Mouse (Mus musculus): ENCODE measurements around the gene Lta. TPM values are rescaled to one million over a fixed set of nuclear protein-coding genes. Genes with fewer than 3 reads are reported as not detected.

Gene Lta
- polyA plus RNA-seq, 1 experiment from 2014 or later: 0.09 TPM

DNA sequence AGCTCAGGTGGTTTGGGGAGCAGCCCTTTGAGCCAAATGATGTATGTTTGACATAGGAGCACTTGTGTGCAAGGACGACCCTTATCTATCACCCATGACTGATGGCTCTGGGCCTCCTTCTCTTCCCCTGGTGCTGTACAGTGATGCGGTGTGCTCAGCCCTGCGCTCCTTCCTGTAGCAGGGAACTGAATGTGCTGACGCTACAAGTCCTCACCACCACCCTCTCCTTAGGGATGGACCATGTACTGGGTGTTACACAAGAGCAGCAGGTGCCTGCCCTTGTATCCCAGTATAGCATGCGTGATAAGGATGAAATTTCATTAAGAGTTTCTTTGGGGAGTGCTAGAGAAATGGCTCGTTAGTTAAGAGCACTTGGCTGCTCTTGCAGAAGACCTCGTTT, 42.0 kb upstream of the Lta start:
- H3K4me2 ChIP-seq: no peak overlapping the region
- no peak for ATAC-seq (replicated peaks; ENCODE audit: insufficient number of reproducible peaks, insufficient read depth, low FRiP score, low read depth)
- peaks cover 42% of the 10 kb centered on the region for H3K4me1 ChIP-seq (replicated peaks)
- no peaks in the 10 kb centered on the region for H3K9me3 ChIP-seq (replicated peaks)
- H3K4me3 ChIP-seq: no peak overlapping the region
- no peaks in the 10 kb centered on the region for H3K27me3 ChIP-seq
- no peak overlapping the region for H3K27ac ChIP-seq
- no peak overlapping the region for H3K9ac ChIP-seq
- H3K36me3 ChIP-seq: peaks cover 86% of the 10 kb centered on the region
- WGBS: 65% methylated on average over 7 of the region's 7 CpGs

DNA sequence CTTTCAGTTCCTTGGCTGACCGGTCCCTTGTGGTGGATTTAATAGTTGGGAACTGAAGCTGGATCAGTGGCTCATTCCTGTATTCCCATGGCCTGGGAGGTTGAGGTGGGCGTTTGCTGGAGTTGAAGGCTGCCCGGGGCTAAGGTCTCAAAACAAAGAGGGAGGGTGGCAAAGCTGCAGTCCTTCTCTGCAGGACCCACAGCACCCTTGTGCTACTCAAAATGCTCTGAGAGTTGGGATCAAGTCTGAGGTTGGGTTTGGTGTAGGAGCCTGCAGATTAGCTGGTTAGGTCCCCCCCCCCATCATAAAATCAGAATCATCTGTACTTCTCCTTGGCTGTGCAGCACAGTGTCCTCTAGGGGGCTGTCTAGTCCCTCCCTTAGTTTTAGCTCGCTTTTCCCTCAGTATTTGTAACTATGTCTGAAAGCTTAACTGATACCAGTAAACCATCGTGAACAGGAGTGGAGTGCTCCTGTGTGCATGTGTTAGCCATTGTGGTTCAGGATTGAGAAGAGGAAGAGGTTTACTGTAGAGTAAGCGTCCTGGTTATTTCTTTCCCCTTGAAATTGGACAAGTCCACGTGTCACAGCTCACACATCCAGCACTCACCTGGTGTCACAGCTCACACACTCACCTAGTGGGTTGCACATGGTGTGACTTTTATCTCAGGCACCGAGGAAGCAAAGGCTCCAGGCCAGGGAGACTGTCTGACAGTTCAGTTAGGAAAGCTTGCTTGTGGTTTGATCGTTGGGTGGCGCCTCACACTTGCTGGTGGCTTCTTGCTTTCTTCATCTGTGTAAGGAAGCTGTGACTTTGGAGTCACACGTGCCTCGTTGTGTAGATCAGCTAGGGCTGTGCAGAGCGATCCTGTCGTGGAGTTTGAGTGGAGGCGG, 40.8 kb upstream of the Lta start:
- Histone ChIP-seq H3K4me2 (no peak overlapping the region), H3K4me3 (no peak overlapping the region), H3K9me3 (replicated peaks) (no peaks in the 10 kb centered on the region), H3K27me3 (no peaks in the 10 kb centered on the region), H3K9ac (no peak overlapping the region), H3K36me3 (peaks cover 76% of the 10 kb centered on the region), H3K27ac (no peak overlapping the region), H3K4me1 (replicated peaks) (peaks cover 43% of the 10 kb centered on the region)
- no peak for ATAC-seq (replicated peaks; ENCODE audit: insufficient number of reproducible peaks, insufficient read depth, low FRiP score, low read depth)
- WGBS: 75% methylated on average over 15 of the region's 15 CpGs

DNA sequence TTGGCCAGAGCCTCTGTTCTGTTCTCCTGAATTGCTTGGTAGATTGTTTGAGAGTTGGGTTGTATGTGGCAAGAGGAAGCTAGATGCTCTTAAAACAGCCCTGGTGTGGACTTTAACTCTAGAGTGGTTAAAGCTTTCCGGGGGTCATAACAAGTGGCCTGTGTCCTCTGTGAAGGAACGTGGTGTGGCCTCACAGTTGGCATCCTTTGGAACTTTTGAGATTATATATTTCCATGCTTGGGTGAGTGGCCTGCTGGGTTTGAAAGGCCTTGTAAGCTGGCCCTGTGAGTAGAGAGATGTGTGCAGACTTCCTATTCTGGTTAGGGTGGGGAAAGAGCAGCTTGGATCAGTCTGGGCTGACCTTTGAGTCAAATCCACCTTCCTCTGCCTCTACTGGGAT, 39.8 kb upstream of the Lta start:
- no peak overlapping the region for H3K27ac ChIP-seq
- H3K36me3 ChIP-seq: peaks cover 66% of the 10 kb centered on the region
- H3K4me3 ChIP-seq: peak overlapping the region; percentile 81
- 65% methylated on average over 2 of the region's 2 CpGs for WGBS
- H3K9ac ChIP-seq: peak overlapping the region; percentile 93
- H3K9me3 ChIP-seq (replicated peaks): no peaks in the 10 kb centered on the region
- peak overlapping the region; percentile 79 for H3K4me2 ChIP-seq
- no peak for ATAC-seq (replicated peaks; ENCODE audit: insufficient number of reproducible peaks, insufficient read depth, low FRiP score, low read depth)
- H3K4me1 ChIP-seq (replicated peaks): peaks cover 50% of the 10 kb centered on the region
- no peaks in the 10 kb centered on the region for H3K27me3 ChIP-seq

DNA sequence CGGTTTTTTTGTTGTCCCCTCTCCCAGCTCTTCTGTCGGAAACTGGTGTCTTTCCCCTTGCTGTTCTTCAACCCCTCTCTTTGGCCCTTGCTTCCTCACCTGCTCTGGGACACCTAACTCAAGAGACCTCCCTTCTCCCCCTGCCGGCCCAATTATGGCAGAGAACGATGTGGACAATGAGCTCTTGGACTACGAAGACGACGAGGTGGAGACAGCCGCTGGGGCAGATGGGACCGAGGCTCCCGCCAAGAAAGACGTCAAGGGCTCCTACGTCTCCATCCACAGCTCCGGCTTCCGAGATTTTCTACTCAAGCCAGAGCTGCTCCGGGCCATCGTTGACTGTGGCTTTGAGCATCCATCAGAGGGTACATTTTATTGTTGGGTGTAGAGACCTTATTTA, 37.9 kb upstream of the Lta start:
- no peaks in the 10 kb centered on the region for H3K9me3 ChIP-seq (replicated peaks)
- H3K27ac ChIP-seq: peak overlapping the region; percentile 98
- no peaks in the 10 kb centered on the region for H3K27me3 ChIP-seq
- 4% methylated on average over 16 of the region's 16 CpGs for WGBS
- peaks cover 48% of the 10 kb centered on the region for H3K36me3 ChIP-seq
- peak overlapping the region; percentile 81 for H3K4me3 ChIP-seq
- H3K9ac ChIP-seq: peak overlapping the region; percentile 93
- no peak for ATAC-seq (replicated peaks; ENCODE audit: insufficient number of reproducible peaks, insufficient read depth, low FRiP score, low read depth)
- peak overlapping the region; percentile 79 for H3K4me2 ChIP-seq
- H3K4me1 ChIP-seq (replicated peaks): peaks cover 50% of the 10 kb centered on the region

DNA sequence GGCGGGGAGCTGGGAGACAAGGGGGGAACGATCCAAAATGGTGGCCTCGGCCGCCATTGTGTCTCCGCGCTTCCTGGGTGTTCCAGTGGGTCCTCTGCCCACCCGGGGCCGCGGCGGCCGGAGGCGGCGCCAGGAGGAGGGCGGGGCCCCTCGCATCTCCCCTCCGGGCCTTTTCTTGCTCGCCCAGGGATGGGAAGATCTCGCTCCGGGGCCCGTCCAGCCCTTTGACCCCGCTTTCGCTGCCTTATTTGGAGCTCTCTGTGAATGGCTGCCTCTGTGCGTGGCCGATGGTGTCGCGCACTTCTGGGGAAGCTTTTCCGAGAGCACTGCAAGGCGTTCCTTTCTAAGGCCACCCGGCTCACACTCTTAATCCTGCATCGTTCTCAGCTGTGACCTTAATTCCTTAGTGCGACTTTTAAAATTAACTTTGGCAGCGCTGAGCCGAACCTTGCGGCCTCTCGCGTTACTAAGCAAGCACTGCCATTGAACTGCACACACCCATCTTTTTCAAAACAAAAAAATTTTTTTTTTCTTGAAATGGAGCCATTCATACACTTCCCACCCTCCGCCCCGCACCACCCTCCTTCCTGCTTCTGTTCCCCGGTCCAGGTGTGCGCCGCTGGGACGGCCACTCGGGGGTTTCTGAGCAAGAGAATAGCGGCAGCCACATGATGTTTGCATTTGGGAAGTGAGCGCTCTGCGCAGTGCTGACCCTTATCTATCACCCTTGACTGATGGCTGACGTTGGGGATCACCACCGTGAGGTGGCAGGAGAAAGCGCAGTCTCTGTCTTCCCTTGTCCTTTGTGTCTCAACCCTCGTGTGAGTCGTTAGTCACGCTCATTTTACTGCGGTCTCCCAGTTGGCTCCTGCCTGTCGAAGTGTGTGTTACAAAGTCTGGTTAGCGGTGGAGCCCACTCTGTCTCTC, 37.1 kb upstream of the Lta start:
- H3K4me1 ChIP-seq (replicated peaks): peaks cover 49% of the 10 kb centered on the region
- under 1% methylated on average over 55 of the region's 55 CpGs for WGBS
- peak overlapping the region; percentile 93 for H3K9ac ChIP-seq
- peak overlapping the region; percentile 81 for H3K4me3 ChIP-seq
- H3K27me3 ChIP-seq: no peaks in the 10 kb centered on the region
- peaks cover 41% of the 10 kb centered on the region for H3K36me3 ChIP-seq
- peak overlapping the region; percentile 79 for H3K4me2 ChIP-seq
- no peaks in the 10 kb centered on the region for H3K9me3 ChIP-seq (replicated peaks)
- peak overlapping the region; percentile 98 for H3K27ac ChIP-seq
- ATAC-seq (replicated peaks; ENCODE audit: insufficient number of reproducible peaks, insufficient read depth, low FRiP score, low read depth): peak; percentile 37

DNA sequence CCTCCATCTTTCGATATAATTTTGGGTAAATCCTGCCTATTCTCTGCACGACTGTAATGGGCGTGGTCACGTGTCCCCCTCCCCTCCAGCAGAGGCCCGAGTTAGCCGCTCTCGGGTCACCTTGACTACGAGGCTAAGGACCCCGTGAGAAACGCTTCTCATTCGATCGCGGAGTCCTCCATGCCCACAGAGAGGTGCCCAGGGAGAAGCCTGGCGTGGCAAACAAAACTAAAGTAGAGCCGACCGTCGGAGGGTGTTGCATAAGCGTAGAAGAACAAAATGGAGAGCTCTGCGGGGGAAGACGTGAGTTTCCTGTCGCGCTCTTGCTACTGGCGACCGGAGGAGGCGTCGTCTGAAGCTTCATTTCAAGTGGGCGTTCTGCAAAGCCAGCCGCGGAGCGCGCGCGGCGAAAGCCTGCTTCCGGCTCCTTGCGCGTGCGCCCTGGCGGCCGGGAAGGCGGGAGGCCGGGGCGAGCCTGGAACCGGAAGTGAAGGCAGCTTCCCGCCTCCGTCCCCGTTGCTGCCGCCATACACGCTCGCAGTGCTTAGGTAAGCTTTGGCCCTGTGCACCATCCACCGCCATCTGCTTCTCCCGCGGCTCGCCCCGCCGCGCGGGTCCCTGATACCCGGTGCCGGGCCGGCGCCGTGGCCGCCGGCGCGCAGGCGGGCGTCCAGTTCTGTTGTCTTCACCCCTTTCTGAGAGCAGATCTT, 36.3 kb upstream of the Lta start, which contains the start of gene Ddx39b:
Gene Ddx39b (plus strand): TSS at position 442 of the 710 bp plus-strand sequence.
- Histone ChIP-seq H3K9ac (peak within 1 kb of the TSS; percentile 93), H3K27ac (peak within 1 kb of the TSS; percentile 98), H3K27me3 (no peaks in the 10 kb centered on the region), H3K36me3 (peaks cover 33% of the 10 kb centered on the region), H3K4me2 (peak within 1 kb of the TSS; percentile 79), H3K4me1 (replicated peaks) (peaks cover 46% of the 10 kb centered on the region), H3K4me3 (peak within 1 kb of the TSS; percentile 81), H3K9me3 (replicated peaks) (no peaks in the 10 kb centered on the region)
- under 1% methylated on average over 68 of the region's 69 CpGs for WGBS
- peak; percentile 89 for ATAC-seq (replicated peaks; ENCODE audit: insufficient number of reproducible peaks, insufficient read depth, low FRiP score, low read depth)

DNA sequence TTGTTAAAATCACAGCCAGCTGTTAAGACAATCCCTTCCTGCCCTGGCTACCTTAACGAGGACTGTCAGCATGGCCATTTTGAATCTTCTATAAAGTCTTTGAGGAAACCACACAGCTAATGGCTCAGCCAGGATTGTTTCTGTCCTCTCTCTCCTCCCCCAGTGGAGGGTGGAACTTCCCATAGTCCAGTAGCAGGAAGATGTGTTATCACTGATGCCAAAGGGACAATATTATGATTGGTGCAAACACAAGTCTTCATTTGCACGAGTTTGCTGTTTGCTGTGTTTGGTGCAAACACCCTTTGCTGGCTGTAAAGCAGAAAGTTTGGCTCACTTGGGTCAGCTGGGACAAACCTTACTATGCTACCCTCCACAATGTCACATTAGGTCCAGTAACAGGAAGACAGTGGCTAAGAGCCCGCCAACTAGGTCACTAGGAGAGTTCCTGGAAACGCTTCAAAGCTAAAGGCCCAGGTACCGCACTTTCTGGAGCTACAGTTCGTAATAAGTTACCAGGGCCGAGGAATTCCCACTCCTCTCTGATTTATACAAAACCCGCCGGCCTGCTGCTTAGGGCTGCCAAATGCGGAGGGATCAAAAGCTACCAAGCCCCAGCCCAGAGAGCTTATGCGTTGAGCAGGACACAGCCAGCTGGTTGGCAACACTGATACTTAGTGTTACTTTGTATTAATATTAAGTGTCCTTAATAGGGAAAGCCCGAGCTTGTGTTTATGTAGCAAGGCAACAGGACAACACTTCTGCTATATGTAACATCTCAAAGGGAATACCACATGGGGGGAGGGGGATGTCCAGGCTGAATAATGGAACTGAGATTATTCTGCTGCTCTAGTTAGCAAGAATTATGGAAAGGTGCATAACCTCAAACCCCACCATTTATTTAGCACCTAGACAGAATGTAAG, 35.5 kb upstream of the Lta start:
- peak overlapping the region; percentile 98 for H3K27ac ChIP-seq
- H3K36me3 ChIP-seq: peaks cover 25% of the 10 kb centered on the region
- no peaks in the 10 kb centered on the region for H3K27me3 ChIP-seq
- no peaks in the 10 kb centered on the region for H3K9me3 ChIP-seq (replicated peaks)
- peaks cover 38% of the 10 kb centered on the region for H3K4me1 ChIP-seq (replicated peaks)
- H3K9ac ChIP-seq: peak overlapping the region; percentile 93
- ATAC-seq (replicated peaks; ENCODE audit: insufficient number of reproducible peaks, insufficient read depth, low FRiP score, low read depth): no peak
- 31% methylated on average over 12 of the region's 12 CpGs for WGBS
- H3K4me2 ChIP-seq: peak overlapping the region; percentile 79
- H3K4me3 ChIP-seq: peak overlapping the region; percentile 81

DNA sequence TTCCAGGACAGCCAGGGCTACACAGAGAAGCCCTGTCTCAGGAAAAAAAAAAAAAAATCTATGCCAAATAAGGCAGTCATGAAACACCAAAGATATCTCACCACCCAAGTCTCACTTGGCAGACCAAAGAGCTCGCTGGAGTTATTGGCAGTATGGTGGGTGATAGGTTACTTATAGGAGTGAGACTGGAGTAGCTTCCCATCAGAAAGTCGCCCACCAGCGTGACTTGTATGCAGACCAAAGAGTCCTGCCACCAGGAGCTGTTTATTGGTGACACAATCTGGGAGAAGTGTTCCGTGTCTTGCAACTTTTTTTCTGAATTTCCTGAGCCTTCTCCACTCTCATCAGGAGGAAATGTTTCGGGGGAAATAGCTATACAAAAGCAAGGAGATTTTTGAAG, 34.5 kb upstream of the Lta start:
- ATAC-seq (replicated peaks; ENCODE audit: insufficient number of reproducible peaks, insufficient read depth, low FRiP score, low read depth): no peak
- peak overlapping the region; percentile 98; the same call in 1 of the 2 replicates for H3K27ac ChIP-seq

DNA sequence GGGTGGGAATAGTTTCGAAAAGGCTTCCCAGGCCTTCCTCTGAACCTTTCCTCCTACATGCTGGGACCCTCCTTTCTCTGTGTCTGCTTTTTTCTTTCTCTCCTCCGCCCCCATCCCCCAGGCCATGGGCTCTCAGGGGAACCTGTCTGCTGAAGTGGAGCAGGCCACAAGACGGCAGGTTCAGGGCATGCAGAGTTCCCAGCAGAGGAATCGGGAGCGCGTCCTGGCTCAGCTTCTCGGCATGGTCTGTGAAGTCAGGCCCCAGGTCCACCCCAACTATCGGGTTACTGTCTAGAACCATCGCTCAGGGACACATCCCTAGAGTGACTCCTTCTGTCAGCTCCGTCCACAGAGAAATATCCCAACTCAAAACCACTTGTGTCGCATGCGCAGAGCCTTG, 32.4 kb upstream of the Lta start:
- Histone ChIP-seq H3K27me3 (no peaks in the 10 kb centered on the region), H3K9me3 (replicated peaks) (no peaks in the 10 kb centered on the region), H3K36me3 (peaks cover 2% of the 10 kb centered on the region; the same call in 1 of the 2 replicates), H3K4me2 (no peak overlapping the region), H3K9ac (no peak overlapping the region), H3K4me1 (replicated peaks) (peaks cover 34% of the 10 kb centered on the region), H3K27ac (no peak overlapping the region), H3K4me3 (no peak overlapping the region)
- ATAC-seq (replicated peaks; ENCODE audit: insufficient number of reproducible peaks, insufficient read depth, low FRiP score, low read depth): no peak
- 81% methylated on average over 12 of the region's 12 CpGs for WGBS

More for the DNA sequence above, 34.5 kb upstream of the Lta start:
- Histone ChIP-seq H3K4me2 (no peak overlapping the region), H3K27me3 (no peaks in the 10 kb centered on the region), H3K4me1 (replicated peaks) (peaks cover 31% of the 10 kb centered on the region), H3K4me3 (no peak overlapping the region), H3K36me3 (peaks cover 15% of the 10 kb centered on the region), H3K9me3 (replicated peaks) (no peaks in the 10 kb centered on the region), H3K9ac (no peak overlapping the region)
- WGBS: 77% methylated on average over 5 of the region's 5 CpGs

DNA sequence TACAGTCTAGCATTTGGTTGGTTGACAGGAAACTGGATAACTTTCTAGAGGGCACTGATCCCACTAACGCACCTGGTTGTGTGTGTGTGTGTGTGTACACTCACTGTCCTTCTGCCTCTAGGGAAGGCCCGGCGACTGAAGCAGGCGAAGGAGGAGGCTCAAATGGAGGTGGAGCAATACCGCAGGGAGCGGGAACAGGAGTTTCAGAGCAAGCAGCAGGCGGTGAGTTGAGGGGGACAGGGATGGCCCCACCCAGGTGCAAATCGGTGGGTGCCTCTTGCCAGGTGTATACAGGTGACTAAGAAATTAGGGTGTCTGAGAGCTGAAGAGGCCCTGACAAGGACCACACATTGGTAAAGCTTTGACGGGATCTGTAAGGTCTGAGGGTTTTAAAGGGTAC, 31.8 kb upstream of the Lta start:
- ATAC-seq (replicated peaks; ENCODE audit: insufficient number of reproducible peaks, insufficient read depth, low FRiP score, low read depth): no peak

More for the DNA sequence above, 31.8 kb upstream of the Lta start:
- Histone ChIP-seq H3K4me1 (replicated peaks) (peaks cover 39% of the 10 kb centered on the region), H3K4me2 (no peak overlapping the region), H3K36me3 (peaks cover 2% of the 10 kb centered on the region; the same call in 1 of the 2 replicates), H3K9ac (no peak overlapping the region), H3K27ac (no peak overlapping the region), H3K4me3 (no peak overlapping the region), H3K27me3 (no peaks in the 10 kb centered on the region), H3K9me3 (replicated peaks) (no peaks in the 10 kb centered on the region)
- WGBS: 71% methylated on average over 9 of the region's 9 CpGs

All from heart, embryonic 15.5 days (tissue).